Mouse (Mus musculus): Measurements from ENCODE around the gene Mog.

- TF ChIP-seq POLR2A (IDR thresholded peaks at IDR 0.05; ENCODE audit: low read depth, low read length) (no peak), CTCF (IDR thresholded peaks at IDR 0.05; ENCODE audit: borderline replicate concordance, insufficient read depth, low read length) (no peak)
These were observed 22.3 kb downstream of the Mog start, which contains the start of gene Zfp57 for GRCm38 (mm10) chr17:37000863-37001262.

All from embryonic fibroblast, embryonic 13.5 days (primary cell).